ENCODE assay signal across 9 mouse cellular contexts in the genomic region with DNA sequence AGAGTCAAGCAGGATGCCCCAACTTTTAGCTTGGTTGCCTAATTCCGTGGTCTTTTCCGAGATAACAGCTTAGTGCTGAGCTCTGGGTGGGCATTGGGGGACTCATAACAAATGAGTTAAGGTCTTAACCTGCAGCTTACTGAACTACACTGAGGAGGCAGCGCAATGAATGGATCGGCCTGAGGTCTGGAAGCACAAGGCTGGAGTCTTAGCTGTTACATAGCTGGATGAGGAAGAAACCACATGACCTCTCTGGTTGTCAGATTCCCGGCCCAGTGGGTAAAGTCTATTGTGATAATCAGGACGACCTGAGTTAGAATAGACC. TPM values are rescaled to one million over a fixed set of nuclear protein-coding genes. Genes with fewer than 3 reads are reported as not detected.
A peak's percentile ranks its signal among the peaks of the same experiment; 100 is the strongest.
DNase-seq lines count a peak whose midpoint lies in the region; ATAC-seq and TF ChIP-seq lines count a peak whose summit lies in the region.
"Had no signal": no experiment of that assay in that cellular context is flagged by ENCODE, and none has a peak within 500 bp of the region (broad histone marks: within the 10 kb centered on the region; RNA-seq: fewer than 3 reads in every experiment).

No protein-coding gene starts in this region.

- no peak overlapping the region for H3K9ac ChIP-seq in embryonic facial prominence, embryonic 12.5 days
- H3K9ac ChIP-seq in intestine, embryonic 14.5 days (ENCODE audit: low read length) = peak overlapping the region; percentile 67; the same call in 1 of the 2 replicates
- H3K9ac ChIP-seq in neural tube, embryonic 12.5 days = peak overlapping the region; percentile 74; the same call in 1 of the 2 replicates

- H3K9me3 ChIP-seq in embryonic facial prominence, embryonic 12.5 days = no peaks in the 10 kb centered on the region
- H3K9me3 ChIP-seq in intestine, embryonic 14.5 days (ENCODE audit: control insufficient read depth, low read length) = no peaks in the 10 kb centered on the region
- H3K9me3 ChIP-seq in neural tube, embryonic 12.5 days = no peaks in the 10 kb centered on the region

- H3K4me2 ChIP-seq in embryonic facial prominence, embryonic 12.5 days (replicated peaks) = peak overlapping the region; percentile 95
- peak overlapping the region; percentile 96 for H3K4me2 ChIP-seq in intestine, embryonic 14.5 days (ENCODE audit: low read length)
- H3K4me2 ChIP-seq in neural tube, embryonic 12.5 days (replicated peaks) = peak overlapping the region; percentile 98

- H3K36me3 ChIP-seq in embryonic facial prominence, embryonic 12.5 days = no peaks in the 10 kb centered on the region
- no peaks in the 10 kb centered on the region for H3K36me3 ChIP-seq in intestine, embryonic 14.5 days (ENCODE audit: control insufficient read depth, insufficient read depth, low read length)
- no peaks in the 10 kb centered on the region for H3K36me3 ChIP-seq in neural tube, embryonic 12.5 days

- peak overlapping the region; percentile 98 for H3K27ac ChIP-seq in layer of hippocampus, adult 2 months
- no peak overlapping the region for H3K27ac ChIP-seq in embryonic facial prominence, embryonic 12.5 days
- no peak overlapping the region for H3K27ac ChIP-seq in intestine, embryonic 14.5 days (ENCODE audit: low read depth)
- H3K27ac ChIP-seq in neural tube, embryonic 12.5 days = no peak overlapping the region

- no peak for ATAC-seq in embryonic facial prominence, embryonic 12.5 days (ENCODE audit: insufficient number of reproducible peaks, insufficient read depth, low FRiP score, low TSS enrichment)
- 0 out of 2 replicates have a peak, but pooled peaks have one; percentile 9 for ATAC-seq in intestine, embryonic 14.5 days (replicated peaks; ENCODE audit: low FRiP score, low TSS enrichment, low read depth)
- ATAC-seq in neural tube, embryonic 12.5 days (ENCODE audit: low FRiP score, low read depth) = no peak
- no peak for ATAC-seq in megakaryocyte progenitor cell, adult 5-6 weeks (replicated peaks; ENCODE audit: poor library complexity)

- peak overlapping the region; percentile 85 for H3K4me3 ChIP-seq in layer of hippocampus, adult 2 months
- peak overlapping the region; percentile 70 for H3K4me3 ChIP-seq in embryonic facial prominence, embryonic 12.5 days
- H3K4me3 ChIP-seq in intestine, embryonic 14.5 days (ENCODE audit: low read depth, low read length) = peak overlapping the region; percentile 56
- H3K4me3 ChIP-seq in neural tube, embryonic 12.5 days = peak overlapping the region; percentile 64

- peaks cover 31% of the 10 kb centered on the region for H3K27me3 ChIP-seq in embryonic facial prominence, embryonic 12.5 days
- 0 out of 2 replicates have a peak, but pooled peaks cover 9% of the 10 kb centered on the region for H3K27me3 ChIP-seq in intestine, embryonic 14.5 days (replicated peaks; ENCODE audit: control insufficient read depth, insufficient read depth, low read length)
- peaks cover 25% of the 10 kb centered on the region for H3K27me3 ChIP-seq in neural tube, embryonic 12.5 days (replicated peaks)

- TF ChIP-seq CTCF in layer of hippocampus, adult 2 months (conservative IDR thresholded peaks at IDR 0.05) = no peak

- 10% methylated on average over 6 of the region's 6 CpGs for WGBS in embryonic facial prominence, embryonic 12.5 days
- 20% methylated on average over 6 of the region's 6 CpGs for WGBS in intestine, embryonic 14.5 days
- WGBS in neural tube, embryonic 12.5 days = 12% methylated on average over 6 of the region's 6 CpGs

- H3K4me1 ChIP-seq in embryonic facial prominence, embryonic 12.5 days = peaks cover 20% of the 10 kb centered on the region
- peaks cover 19% of the 10 kb centered on the region for H3K4me1 ChIP-seq in intestine, embryonic 14.5 days (replicated peaks; ENCODE audit: control insufficient read depth, insufficient read depth, low read length)
- H3K4me1 ChIP-seq in neural tube, embryonic 12.5 days = peaks cover 23% of the 10 kb centered on the region

- no peak for DNase-seq in layer of hippocampus, adult 2 months (ENCODE audit: low spot score in 2 of 2)
- no peak for DNase-seq in layer of hippocampus, adult 9-11 months
- no peak for DNase-seq in intestine, embryonic 14.5 days (ENCODE audit: low spot score)
- DNase-seq in thymus, postnatal 4 days = no peak
- DNase-seq in retina, postnatal 1 day = no peak

RNA-seq across cellular contexts. Expression of a gene that starts 0.3 kb away (rescaled TPM):
- total RNA-seq in layer of hippocampus, adult 2 months (2021) = 1 to 10 TPM in 1 of 2 experiments, under 1 TPM in 1; 0.66 to 1.1 TPM
- 0.09 and 0.34 TPM in 2 replicates for polyA plus RNA-seq in embryonic facial prominence, embryonic 12.5 days (2016; fragmentation: Nextera tagmentation; extraction: Ambion mirVana)
- 0.23 and 0.43 TPM in 2 replicates for polyA plus RNA-seq in intestine, embryonic 14.5 days (2014; fragmentation: Nextera tagmentation; extraction: Ambion mirVana)
- polyA plus RNA-seq in neural tube, embryonic 12.5 days (2016; fragmentation: Nextera tagmentation; extraction: Ambion mirVana) = 0.32 TPM in 1 of 2 replicates, not detected in the other
- total RNA-seq in megakaryocyte progenitor cell, adult 5-6 weeks (2015) = not detected in 2 replicates
- total RNA-seq in megakaryocyte progenitor cell, adult 5-6 weeks (2017) = not detected in 2 replicates

RNA-seq across cellular contexts. Expression of a gene that starts 7.8 kb away (rescaled TPM):
- total RNA-seq in layer of hippocampus, adult 2 months (2021) = 10 to 100 TPM; 80.6 to 95.8 TPM
- polyA plus RNA-seq in embryonic facial prominence, embryonic 12.5 days (2016; fragmentation: Nextera tagmentation; extraction: Ambion mirVana) = 124 and 127 TPM in 2 replicates
- polyA plus RNA-seq in intestine, embryonic 14.5 days (2014; fragmentation: Nextera tagmentation; extraction: Ambion mirVana) = 112 and 122 TPM in 2 replicates
- polyA plus RNA-seq in neural tube, embryonic 12.5 days (2016; fragmentation: Nextera tagmentation; extraction: Ambion mirVana) = 82.1 and 90.8 TPM in 2 replicates
- 3.4 and 3.7 TPM in 2 replicates for total RNA-seq in megakaryocyte progenitor cell, adult 5-6 weeks (2015)
- 2.3 and 3.3 TPM in 2 replicates for total RNA-seq in megakaryocyte progenitor cell, adult 5-6 weeks (2017)

RNA-seq across cellular contexts. Expression of a gene that starts 38.4 kb away (rescaled TPM):
- total RNA-seq in layer of hippocampus, adult 2 months (2021) = under 1 TPM; 0.39 to 0.41 TPM
- polyA plus RNA-seq in embryonic facial prominence, embryonic 12.5 days (2016; fragmentation: Nextera tagmentation; extraction: Ambion mirVana) = 0.36 and 0.75 TPM in 2 replicates
- polyA plus RNA-seq in intestine, embryonic 14.5 days (2014; fragmentation: Nextera tagmentation; extraction: Ambion mirVana) = 0.12 and 0.16 TPM in 2 replicates
- 0.31 and 0.58 TPM in 2 replicates for polyA plus RNA-seq in neural tube, embryonic 12.5 days (2016; fragmentation: Nextera tagmentation; extraction: Ambion mirVana)
- total RNA-seq in megakaryocyte progenitor cell, adult 5-6 weeks (2015) = not detected in 2 replicates
- total RNA-seq in megakaryocyte progenitor cell, adult 5-6 weeks (2017) = not detected in 2 replicates
- total RNA-seq: adrenal gland, postnatal 14 days had no signal
